Mouse (Mus musculus): ENCODE results near the gene Cmss1.

GRCm38 (mm10) chr16:57456003-57456402 is 150.7 kb downstream of the Cmss1 start:
- TF ChIP-seq CTCF (IDR thresholded peaks at IDR 0.05; ENCODE audit: low read depth) (no peak), EP300 (IDR thresholded peaks at IDR 0.05; ENCODE audit: low read depth) (no peak)
